Mouse (Mus musculus) midbrain, embryonic 11.5 days (tissue): ENCODE results near the gene Cdc6. TPM values are rescaled to one million over a fixed set of nuclear protein-coding genes. Genes with fewer than 3 reads are reported as not detected.
"Not testable (repeated sequence)": the region's sequence is repeated elsewhere in the genome, so short reads cannot be mapped to it uniquely, and the experiment has no call there.

ENCODE experiments used
- ATAC-seq: fragments of 200-750 bp; cut with Nextera tagmentation; 2 replicates; pipeline ENCODE4 v1.8.0; 2017; ENCODE audit warnings: moderate TSS enrichment, moderate library complexity; ENCODE audit not compliant: low FRiP score
- DNase-seq: peaks from one replicate; pipeline ENCODE4 v3.0.0; 2015; ENCODE audit warnings: low spot score; ENCODE audit errors: missing footprints
- H3K27ac ChIP-seq: fragments of 300-500 bp; sonication (generic); 2 replicates; pipeline ENCODE4 v1.5.1; 2014; ENCODE audit warnings: low read depth, low read length
- H3K27me3 ChIP-seq: fragments of 300-500 bp; sonication (generic); 2 replicates; pipeline ENCODE4 v1.6.1; 2014; ENCODE audit warnings: mild to moderate bottlenecking, low read length, moderate library complexity, mixed read lengths; ENCODE audit not compliant: control insufficient read depth, insufficient read depth
- H3K36me3 ChIP-seq: fragments of 300-500 bp; sonication (generic); 2 replicates; pipeline ENCODE4 v1.6.1; 2014; ENCODE audit warnings: mild to moderate bottlenecking, low read length, moderate library complexity, mixed read lengths; ENCODE audit not compliant: control insufficient read depth, insufficient read depth
- H3K4me1 ChIP-seq: fragments of 300-500 bp; sonication (generic); 2 replicates; pipeline ENCODE4 v1.6.1; 2014; ENCODE audit warnings: low read length; ENCODE audit not compliant: control insufficient read depth, insufficient read depth
- H3K4me2 ChIP-seq: fragments of 300-500 bp; sonication (generic); 2 replicates; pipeline ENCODE4 v1.6.1; 2014; ENCODE audit warnings: mild to moderate bottlenecking, moderate library complexity
- H3K4me3 ChIP-seq: fragments of 300-500 bp; sonication (generic); 2 replicates; pipeline ENCODE4 v1.5.1; 2014; ENCODE audit warnings: low read depth, low read length
- H3K9ac ChIP-seq: fragments of 300-500 bp; sonication (generic); 2 replicates; pipeline ENCODE4 v1.6.1; 2014; ENCODE audit warnings: low read length
- H3K9me3 ChIP-seq: fragments of 300-500 bp; sonication (generic); 2 replicates; pipeline ENCODE4 v1.6.1; 2016; ENCODE audit warnings: low read length; ENCODE audit not compliant: control insufficient read depth
- WGBS: fragments of 180-500 bp; shearing (Covaris S2); extraction: QIAGEN DNeasy Blood & Tissue Kit; methylation state at CpG from one replicate; pipeline ENCODE4 v1.1.7; 2014; 5-methylcytosine and 5-hydroxymethylcytosine counted together
- polyA plus RNA-seq: library from polyadenylated mRNA; unstranded; fragments of >200 nt; fragmentation: Nextera tagmentation; extraction: Ambion mirVana; gene quantifications from 2 replicates; pipeline ENCODE4 v1.2.1, GENCODE M21; 2014

The Cdc6 gene
- polyA plus RNA-seq, 1 experiment from 2014 or later = 45.0 TPM

DNA sequence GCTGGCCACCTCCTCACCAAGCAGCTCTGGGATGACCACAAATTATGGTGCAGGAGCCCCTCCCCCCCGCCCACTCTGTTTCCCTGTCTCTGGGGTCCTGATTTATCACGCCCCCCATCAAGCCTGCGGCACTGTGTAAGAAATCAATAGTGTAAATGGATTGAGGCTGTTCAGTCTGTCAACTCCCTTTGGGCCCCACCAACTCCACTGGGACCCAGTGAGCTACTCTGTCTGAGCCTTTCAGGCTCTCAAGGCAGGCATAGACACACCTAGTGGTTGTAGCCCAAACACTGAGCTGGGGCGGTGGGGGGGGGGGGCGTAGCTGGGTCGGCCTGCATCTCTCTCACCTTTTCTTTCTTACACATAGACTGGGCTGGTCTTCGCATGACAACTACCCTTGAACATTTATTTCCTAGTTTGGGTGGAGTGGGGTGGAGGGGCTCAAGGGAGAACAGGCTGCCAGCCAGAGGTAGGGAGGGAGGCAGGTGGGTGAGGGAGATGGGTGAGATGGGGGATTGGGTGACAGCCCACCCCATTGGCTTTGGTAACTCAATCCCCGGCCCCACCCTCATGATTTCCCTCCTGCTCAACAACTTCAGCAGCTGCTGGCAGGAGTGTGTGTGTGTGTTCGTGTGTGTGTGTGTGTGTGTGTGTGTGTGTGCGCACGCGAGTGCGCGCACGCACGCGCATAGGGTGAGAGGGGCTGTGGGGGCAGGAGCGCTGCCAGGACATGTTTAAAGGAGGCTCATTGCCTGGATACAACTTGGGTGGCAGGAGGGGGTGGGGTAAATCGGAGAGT lies 24.9 kb downstream of the Cdc6 start:
- Histone ChIP-seq H3K4me2 (no peak overlapping the region), H3K36me3 (no peaks in the 10 kb centered on the region), H3K27me3 (peaks cover 8% of the 10 kb centered on the region), H3K27ac (0 out of 2 replicates have a peak overlapping the region, but pooled peaks have one; percentile 1), H3K9me3 (no peaks in the 10 kb centered on the region), H3K9ac (no peak overlapping the region), H3K4me1 (peaks cover 58% of the 10 kb centered on the region), H3K4me3 (no peak overlapping the region)
- DNase-seq = peak; percentile 77
- ATAC-seq = no peak
- WGBS = 52% methylated on average over 19 of the region's 19 CpGs

DNA sequence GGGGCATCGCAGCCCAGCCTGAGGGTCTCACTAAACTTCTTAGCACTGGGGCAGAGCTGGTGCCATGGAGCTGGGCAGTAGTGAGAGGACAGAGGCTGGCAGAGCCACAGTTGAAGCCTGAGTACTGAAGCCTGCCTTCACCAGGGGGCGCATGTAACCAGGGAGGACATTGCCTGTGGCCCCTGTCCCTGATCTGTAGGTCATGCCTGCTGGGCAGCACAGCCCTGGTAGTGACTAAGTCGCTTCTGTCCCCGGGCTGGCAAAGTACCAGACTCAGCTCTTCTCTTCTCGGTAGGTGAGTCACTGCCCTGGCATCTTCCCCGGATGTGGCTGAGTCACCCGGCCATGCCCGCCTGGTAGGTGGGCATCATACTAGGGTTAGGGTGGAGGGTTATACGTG lies 25.6 kb downstream of the Cdc6 start:
- Histone ChIP-seq H3K27me3 (peaks cover 8% of the 10 kb centered on the region), H3K9ac (no peak overlapping the region), H3K27ac (no peak overlapping the region), H3K36me3 (no peaks in the 10 kb centered on the region), H3K9me3 (no peaks in the 10 kb centered on the region), H3K4me2 (no peak overlapping the region), H3K4me1 (peaks cover 59% of the 10 kb centered on the region), H3K4me3 (no peak overlapping the region)
- WGBS = 55% methylated on average over 9 of the region's 9 CpGs
- DNase-seq = peak; percentile 84
- no peak for ATAC-seq

DNA sequence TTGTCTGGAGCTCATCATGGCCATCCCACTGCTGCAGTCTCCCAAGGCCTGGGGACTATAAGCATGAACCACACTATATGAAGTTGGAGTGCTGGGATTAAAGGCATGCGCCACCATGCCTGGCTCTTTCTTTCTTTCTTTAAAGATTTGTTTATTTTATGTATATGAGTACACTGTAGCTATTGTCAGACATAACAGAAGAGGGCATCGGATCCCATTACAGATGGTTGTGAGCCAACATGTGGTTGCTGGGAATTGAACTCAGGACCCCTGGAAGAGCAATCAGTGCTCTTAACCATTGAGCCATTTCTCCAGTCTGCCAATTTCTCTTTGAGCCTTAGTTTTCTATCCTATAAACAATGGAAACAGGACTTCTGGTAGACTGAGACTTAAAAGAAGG lies 26.2 kb downstream of the Cdc6 start:
- not testable (repeated sequence) for H3K36me3 ChIP-seq, H3K4me3 ChIP-seq, ATAC-seq, H3K9ac ChIP-seq, H3K9me3 ChIP-seq, H3K27me3 ChIP-seq, H3K27ac ChIP-seq, DNase-seq, H3K4me2 ChIP-seq
- H3K4me1 ChIP-seq = peaks cover 58% of the 10 kb centered on the region
- WGBS = 85% methylated on average over 2 of the region's 2 CpGs

DNA sequence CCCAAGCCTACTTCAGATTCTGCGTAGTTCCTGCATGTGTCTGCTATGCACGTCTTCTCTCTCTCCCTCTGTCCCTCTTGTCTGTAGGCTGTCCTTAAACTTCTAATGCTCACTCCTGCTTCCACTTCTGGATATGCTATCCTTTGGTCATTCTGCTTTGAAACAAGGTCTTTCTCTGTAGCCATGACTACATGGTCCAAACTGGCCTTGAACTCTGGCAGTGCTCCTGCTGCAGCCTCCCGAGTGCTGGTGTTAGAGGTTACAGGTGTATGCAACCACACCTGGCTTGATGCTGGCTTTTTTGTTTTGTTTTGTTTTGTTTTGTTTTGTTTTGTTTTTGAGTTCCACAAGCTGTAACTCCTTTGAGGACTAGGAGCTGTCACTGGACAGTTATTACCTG lies 26.8 kb downstream of the Cdc6 start:
- 77% methylated on average over 3 of the region's 3 CpGs for WGBS
- peaks cover 8% of the 10 kb centered on the region for H3K27me3 ChIP-seq
- peaks cover 57% of the 10 kb centered on the region for H3K4me1 ChIP-seq

DNA sequence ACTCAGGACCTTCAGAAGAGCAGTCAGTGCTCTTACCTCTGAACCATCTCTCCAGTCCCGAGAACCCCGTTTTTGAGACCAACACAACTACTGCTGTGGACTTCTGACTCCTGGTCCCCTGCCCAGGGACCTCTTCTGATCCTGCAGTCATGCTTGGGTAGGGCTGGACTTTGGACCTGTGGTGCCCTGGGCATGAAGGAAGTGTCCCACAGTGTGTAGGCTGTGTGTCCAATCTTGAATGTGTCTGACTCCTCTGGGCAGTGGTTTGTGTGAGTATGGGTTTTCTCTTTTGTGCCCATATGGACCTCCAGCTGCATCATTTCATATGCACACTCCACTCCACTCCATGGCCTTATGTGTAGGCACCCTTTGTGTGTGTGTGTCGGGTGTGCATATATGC lies 27.5 kb downstream of the Cdc6 start:
- peak; percentile 77 for DNase-seq
- H3K36me3 ChIP-seq = no peaks in the 10 kb centered on the region
- 85% methylated on average over 3 of the region's 3 CpGs for WGBS
- no peak overlapping the region for H3K4me3 ChIP-seq
- no peaks in the 10 kb centered on the region for H3K9me3 ChIP-seq
- H3K9ac ChIP-seq = no peak overlapping the region
- H3K27ac ChIP-seq = no peak overlapping the region
- peaks cover 8% of the 10 kb centered on the region for H3K27me3 ChIP-seq
- ATAC-seq = no peak
- no peak overlapping the region for H3K4me2 ChIP-seq
- H3K4me1 ChIP-seq = peaks cover 53% of the 10 kb centered on the region

More for the DNA sequence above, 26.8 kb downstream of the Cdc6 start:
- H3K27ac ChIP-seq = no peak overlapping the region
- DNase-seq (peak; percentile 83), ATAC-seq (no peak)
- no peak overlapping the region for H3K9ac ChIP-seq
- H3K4me3 ChIP-seq = no peak overlapping the region
- no peaks in the 10 kb centered on the region for H3K9me3 ChIP-seq
- H3K4me2 ChIP-seq = no peak overlapping the region
- no peaks in the 10 kb centered on the region for H3K36me3 ChIP-seq

DNA sequence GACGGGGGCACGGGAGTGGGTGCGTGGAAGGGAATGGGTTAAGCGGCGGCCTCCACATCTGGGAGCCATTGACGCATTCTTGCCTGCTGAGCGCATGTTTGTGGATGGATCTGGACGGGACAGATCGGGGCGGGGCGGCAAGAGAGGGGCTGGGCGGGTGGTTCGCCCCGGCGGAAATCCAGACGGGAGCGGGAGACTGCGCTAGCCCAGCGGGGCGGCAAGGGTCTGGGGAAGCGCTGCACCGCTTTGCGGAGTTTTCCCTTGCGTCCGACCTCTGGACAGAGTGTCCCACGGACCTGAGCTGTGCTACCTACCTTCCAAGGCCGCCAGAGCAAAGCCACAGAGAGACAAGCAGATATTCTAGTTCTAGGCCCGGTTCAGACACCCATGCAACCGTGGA lies 28.6 kb downstream of the Cdc6 start:
- peaks cover 8% of the 10 kb centered on the region for H3K27me3 ChIP-seq
- WGBS = 1% methylated on average over 29 of the region's 29 CpGs
- peak; percentile 90 for DNase-seq
- H3K4me2 ChIP-seq = peak overlapping the region; percentile 93
- H3K9ac ChIP-seq = peak overlapping the region; percentile 16; the same call in 1 of the 2 replicates
- H3K9me3 ChIP-seq = no peaks in the 10 kb centered on the region
- peaks cover 58% of the 10 kb centered on the region for H3K4me1 ChIP-seq
- no peak for ATAC-seq
- no peaks in the 10 kb centered on the region for H3K36me3 ChIP-seq
- H3K4me3 ChIP-seq = peak overlapping the region; percentile 21
- no peak overlapping the region for H3K27ac ChIP-seq

DNA sequence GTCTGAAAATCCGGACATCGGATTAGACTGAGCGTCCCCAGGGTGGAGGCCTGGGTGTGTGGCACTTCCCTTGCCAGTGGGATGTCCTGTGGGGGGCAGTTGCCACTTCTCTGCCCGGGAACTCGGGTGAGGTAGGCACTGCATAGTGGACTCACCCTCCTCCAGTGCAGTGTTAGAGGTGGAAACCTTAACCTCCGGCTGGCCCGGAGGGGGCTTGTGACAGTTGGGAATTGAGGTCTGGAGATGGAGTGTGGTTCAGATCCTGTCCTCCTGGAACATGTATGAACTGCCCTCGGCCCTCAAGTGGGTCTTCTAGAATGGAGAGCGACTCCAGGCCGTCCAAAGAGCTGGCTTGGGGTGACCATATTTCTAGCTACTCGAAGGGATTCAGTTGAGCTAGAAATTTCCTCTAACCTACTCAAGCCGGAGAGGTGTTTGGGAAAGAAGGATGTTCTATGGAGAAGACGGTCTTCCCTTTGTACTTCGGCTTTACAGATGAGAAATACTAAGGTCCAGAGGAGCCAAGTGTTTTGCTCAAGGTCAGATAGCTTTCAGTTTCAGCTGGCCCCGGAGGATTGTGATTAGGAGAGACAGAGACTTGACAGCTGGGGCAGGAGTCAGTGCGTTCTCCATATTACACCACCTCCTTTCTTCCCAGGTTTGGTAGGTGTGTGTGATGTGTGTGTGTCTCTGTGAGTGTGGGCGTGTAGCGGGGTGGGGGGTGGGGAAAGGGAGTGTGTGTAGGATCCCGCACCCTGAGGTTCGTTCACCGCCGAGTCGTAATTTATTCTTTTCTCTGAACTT lies 29.2 kb downstream of the Cdc6 start:
- peak; percentile 91 for DNase-seq
- WGBS = 2% methylated on average over 23 of the region's 23 CpGs
- H3K9me3 ChIP-seq = no peaks in the 10 kb centered on the region
- no peak overlapping the region for H3K27ac ChIP-seq
- peak; percentile 29 for ATAC-seq
- no peaks in the 10 kb centered on the region for H3K36me3 ChIP-seq
- peak overlapping the region; percentile 57 for H3K9ac ChIP-seq
- H3K4me2 ChIP-seq = peak overlapping the region; percentile 93
- peak overlapping the region; percentile 58 for H3K4me3 ChIP-seq
- peaks cover 8% of the 10 kb centered on the region for H3K27me3 ChIP-seq
- H3K4me1 ChIP-seq = peaks cover 62% of the 10 kb centered on the region

DNA sequence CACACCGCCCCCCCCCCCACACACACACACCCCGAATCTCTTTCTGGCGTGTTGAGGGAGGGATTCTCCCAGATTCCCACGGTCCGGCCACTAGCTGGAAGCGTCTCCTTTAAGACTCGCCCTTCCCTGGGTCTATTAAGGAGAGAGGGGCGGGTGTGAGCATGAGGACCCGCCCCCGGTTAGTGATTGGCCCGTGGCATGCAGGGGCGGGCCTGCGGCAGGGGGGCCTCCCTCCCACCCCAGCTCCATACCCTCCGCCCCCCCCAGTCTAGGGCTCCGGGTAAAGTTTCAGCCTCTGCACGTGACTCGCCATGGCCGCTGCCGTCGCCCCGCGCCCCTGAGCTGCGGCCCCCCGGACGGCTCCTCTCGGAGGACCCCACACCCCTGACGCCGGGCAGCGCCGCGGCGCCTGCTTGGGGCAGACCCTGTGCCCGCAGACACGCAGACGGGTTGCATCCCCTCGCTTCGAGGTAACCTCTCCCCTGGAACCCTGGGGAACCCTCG lies 29.9 kb downstream of the Cdc6 start:
- Histone ChIP-seq H3K27ac (no peak overlapping the region), H3K4me2 (peak overlapping the region; percentile 93), H3K36me3 (no peaks in the 10 kb centered on the region), H3K4me3 (peak overlapping the region; percentile 58), H3K27me3 (peaks cover 8% of the 10 kb centered on the region), H3K9me3 (no peaks in the 10 kb centered on the region), H3K9ac (peak overlapping the region; percentile 70), H3K4me1 (peaks cover 58% of the 10 kb centered on the region)
- WGBS = under 1% methylated on average over 36 of the region's 38 CpGs
- ATAC-seq (peak; percentile 88), DNase-seq (peak; percentile 97)
